Mouse (Mus musculus) heart, embryonic 14.5 days (tissue): ENCODE measurements around the gene Igsf9. TPM values are rescaled to one million over a fixed set of nuclear protein-coding genes. Genes with fewer than 3 reads are reported as not detected.

Experiments
- ATAC-seq: fragments of 200-750 bp; cut with Nextera tagmentation; 2 replicates; pipeline ENCODE4 v1.8.0; 2017; ENCODE audit warnings: low read depth, moderate TSS enrichment; ENCODE audit not compliant: insufficient number of reproducible peaks, insufficient read depth, low FRiP score
- H3K27ac ChIP-seq, 2 experiments: fragments of 200-500 bp in 1 of 2; fragments of 300-500 bp in 1 of 2; sonication (generic) in 1 of 2; replicated peaks in 1 of 2; 2 replicates each; pipeline ENCODE4 v1.5.1; 2012 to 2014; ENCODE audit warnings: low read depth in 2 of 2, low read length in 2 of 2, control low read depth in 1 of 2, mild to moderate bottlenecking in 1 of 2, mixed read lengths in 1 of 2; ENCODE audit not compliant: control insufficient read depth in 1 of 2, insufficient read depth in 1 of 2
- H3K27me3 ChIP-seq: fragments of 300-500 bp; sonication (generic); 2 replicates; pipeline ENCODE4 v1.6.1; 2014; ENCODE audit warnings: mild to moderate bottlenecking, low read length, control low read depth; ENCODE audit not compliant: control insufficient read depth, insufficient read depth
- H3K36me3 ChIP-seq: fragments of 300-500 bp; sonication (generic); 2 replicates; pipeline ENCODE4 v1.6.1; 2014; ENCODE audit warnings: mild to moderate bottlenecking, control low read depth, low read length, mixed read lengths; ENCODE audit not compliant: control insufficient read depth, insufficient read depth
- H3K4me1 ChIP-seq, 2 experiments: fragments of 200-500 bp in 1 of 2; fragments of 300-500 bp in 1 of 2; sonication (generic) in 1 of 2; 2 replicates each; pipeline ENCODE4 v1.6.1; 2012 to 2014; ENCODE audit warnings: low read length in 2 of 2, control low read depth in 1 of 2, mixed read lengths in 1 of 2; ENCODE audit not compliant: control insufficient read depth in 2 of 2, insufficient read depth in 2 of 2
- H3K4me2 ChIP-seq: fragments of 300-500 bp; sonication (generic); 2 replicates; pipeline ENCODE4 v1.6.1; 2014; ENCODE audit warnings: mild to moderate bottlenecking, low read length
- H3K4me3 ChIP-seq, 2 experiments: fragments of 200-500 bp in 1 of 2; fragments of 300-500 bp in 1 of 2; sonication (generic) in 1 of 2; 2 replicates each; pipeline ENCODE4 v1.5.1; 2012 to 2014; ENCODE audit warnings: low read length in 2 of 2, mild to moderate bottlenecking in 2 of 2, control low read depth in 1 of 2, low read depth in 1 of 2, moderate library complexity in 1 of 2; ENCODE audit not compliant: control insufficient read depth in 1 of 2, insufficient read depth in 1 of 2
- H3K9ac ChIP-seq: fragments of 300-500 bp; sonication (generic); 2 replicates; pipeline ENCODE4 v1.6.1; 2014; ENCODE audit warnings: mild to moderate bottlenecking, low read length
- H3K9me3 ChIP-seq: fragments of 300-500 bp; sonication (generic); 2 replicates; pipeline ENCODE4 v1.6.1; 2016; ENCODE audit warnings: low read length, control low read depth; ENCODE audit not compliant: control insufficient read depth
- WGBS: fragments of 180-500 bp; shearing (Covaris S2); extraction: QIAGEN DNeasy Blood & Tissue Kit; methylation state at CpG from one replicate; pipeline ENCODE4 v1.1.7; 2014; 5-methylcytosine and 5-hydroxymethylcytosine counted together
- polyA plus RNA-seq: library from polyadenylated mRNA; unstranded; fragments of >200 nt; fragmentation: Nextera tagmentation; extraction: Ambion mirVana; gene quantifications from 2 replicates; pipeline ENCODE4 v1.2.1, GENCODE M21; 2014

The Igsf9 gene
- polyA plus RNA-seq, 1 experiment from 2014 or later: 5.0 TPM

DNA sequence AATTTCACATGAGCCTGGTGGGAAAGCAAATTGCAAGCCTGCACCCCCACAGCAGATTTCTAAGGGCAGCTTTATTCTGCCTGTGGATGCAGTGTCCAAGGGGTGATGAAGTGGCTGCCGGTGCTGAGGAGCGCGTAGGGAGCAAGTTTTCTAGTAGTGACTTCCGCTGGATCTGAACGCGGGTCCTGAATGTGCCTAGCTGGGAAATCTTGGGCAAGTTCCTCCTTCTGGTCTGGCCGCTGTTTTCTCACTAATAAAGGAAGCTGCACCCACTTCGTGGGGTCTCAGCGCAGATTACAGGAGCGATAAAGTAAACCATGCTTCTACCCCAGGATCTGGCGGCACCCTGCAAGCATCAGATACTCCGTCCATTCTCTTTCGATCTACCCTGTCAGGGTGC, 477 bp upstream of the Igsf9 start:
- Histone ChIP-seq H3K9me3 (no peaks in the 10 kb centered on the region), H3K27me3 (no peaks in the 10 kb centered on the region; the same call in 1 of the 2 replicates), H3K4me2 (peak overlapping the region; percentile 92), H3K4me1 (peaks cover 0 to 6% of the 10 kb centered on the region in 2 experiments; a peak in 2 of 4 replicates), H3K9ac (peak overlapping the region; percentile 65), H3K27ac (no peak overlapping the region), H3K36me3 (no peaks in the 10 kb centered on the region), H3K4me3 (peak overlapping the region in 1 of 2 experiments; percentile 50; a peak in 2 of 4 replicates)
- ATAC-seq: no peak
- 16% methylated on average over 13 of the region's 13 CpGs for WGBS

DNA sequence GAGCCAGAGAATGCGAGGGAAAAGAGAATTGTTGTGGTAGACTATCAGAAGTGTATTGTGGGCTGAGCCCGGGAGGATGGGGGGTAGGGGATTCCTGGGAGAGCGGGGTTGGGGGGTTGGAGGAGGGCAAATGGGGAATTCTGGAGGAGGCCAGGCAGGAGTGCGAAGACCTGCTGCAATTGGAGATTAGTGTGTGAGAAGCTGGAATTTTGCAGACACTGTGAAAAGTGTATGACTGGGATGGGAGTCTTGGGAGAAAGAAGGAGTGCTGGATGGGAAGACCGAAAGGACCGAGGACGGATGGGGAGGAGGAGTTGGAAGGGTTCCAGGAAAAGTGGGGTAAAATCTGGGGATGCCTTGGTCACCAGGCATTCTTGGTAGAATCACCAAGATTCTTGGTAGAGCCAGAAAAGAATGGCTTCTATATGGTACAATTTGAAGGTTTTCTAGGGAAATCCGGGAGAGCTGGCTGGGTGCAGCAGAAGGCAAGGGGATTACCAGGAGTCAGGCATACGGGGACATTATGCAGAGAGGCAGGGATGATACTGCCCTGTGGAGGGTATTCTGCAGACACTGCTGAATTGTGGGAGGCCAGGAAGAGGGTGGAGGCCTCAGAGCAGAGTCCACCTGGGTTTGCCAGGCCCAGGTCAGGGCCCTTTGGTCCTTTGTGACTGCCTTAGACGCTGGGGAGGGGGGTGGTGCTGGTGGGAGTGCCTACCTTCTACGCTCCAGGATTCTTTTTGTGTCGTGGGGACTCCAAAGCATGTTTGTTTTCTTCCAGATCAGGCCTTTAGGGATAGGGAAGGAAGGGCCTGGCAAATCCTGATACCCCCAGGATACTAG, 1.2 kb downstream of the Igsf9 start:
- Histone ChIP-seq H3K4me2 (peak overlapping the region; percentile 92), H3K27me3 (no peaks in the 10 kb centered on the region; the same call in 1 of the 2 replicates), H3K36me3 (no peaks in the 10 kb centered on the region), H3K9ac (peak overlapping the region; percentile 64), H3K4me1 (peaks cover 0 to 6% of the 10 kb centered on the region in 2 experiments; a peak in 2 of 4 replicates), H3K4me3 (peak overlapping the region; percentile 49 to 50), H3K9me3 (no peaks in the 10 kb centered on the region), H3K27ac (no peak overlapping the region)
- no peak for ATAC-seq
- 11% methylated on average over 12 of the region's 12 CpGs for WGBS

DNA sequence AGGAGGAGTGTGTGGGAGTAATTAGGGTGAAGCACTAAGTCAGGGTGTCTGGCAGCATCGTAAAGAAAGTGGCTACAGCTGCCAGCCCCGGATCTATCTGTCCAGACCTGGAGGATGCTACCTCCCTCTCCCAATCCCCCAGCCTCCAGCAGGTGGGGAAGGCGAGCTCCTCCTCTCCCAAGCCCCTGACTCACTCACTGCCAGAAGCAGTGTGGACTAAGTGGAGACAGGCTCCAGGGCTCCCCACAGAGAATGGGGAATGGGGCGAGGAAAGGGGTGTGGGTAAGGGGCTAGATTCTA, 1.7 kb downstream of the Igsf9 start:
- Histone ChIP-seq H3K27ac (no peak overlapping the region), H3K4me2 (peak overlapping the region; percentile 92), H3K4me3 (no peak overlapping the region), H3K9ac (no peak overlapping the region), H3K4me1 (peaks cover 0 to 6% of the 10 kb centered on the region in 2 experiments; a peak in 2 of 4 replicates), H3K9me3 (no peaks in the 10 kb centered on the region), H3K27me3 (no peaks in the 10 kb centered on the region; the same call in 1 of the 2 replicates), H3K36me3 (no peaks in the 10 kb centered on the region)
- ATAC-seq: no peak
- 41% methylated on average over 4 of the region's 4 CpGs for WGBS

DNA sequence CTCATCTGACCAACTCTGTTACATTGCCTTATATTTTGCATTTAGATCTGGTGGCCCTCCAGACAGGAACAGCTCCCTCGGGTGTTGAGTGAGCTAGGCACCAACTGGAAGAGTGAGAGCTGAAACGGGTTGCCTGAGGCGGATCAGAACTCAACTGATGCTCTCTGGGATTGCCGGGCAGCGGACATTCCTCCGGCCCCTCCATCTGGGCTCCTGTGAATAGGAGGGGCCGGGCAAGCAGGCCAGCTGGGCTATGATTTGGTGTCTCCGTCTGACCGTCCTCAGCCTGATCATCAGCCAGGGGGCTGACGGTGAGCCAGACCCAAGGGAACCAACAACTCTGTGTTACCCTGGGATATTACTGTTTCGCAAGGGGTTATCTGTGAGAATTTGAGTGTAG, 2.6 kb downstream of the Igsf9 start:
- peaks cover 0 to 6% of the 10 kb centered on the region in 2 experiments; a peak in 2 of 4 replicates for H3K4me1 ChIP-seq
- 71% methylated on average over 11 of the region's 11 CpGs for whole genome bisulfite sequencing
- H3K27me3 ChIP-seq: no peaks in the 10 kb centered on the region; the same call in 1 of the 2 replicates
- ATAC-seq: no peak
- H3K9ac ChIP-seq: no peak overlapping the region
- H3K27ac ChIP-seq: no peak overlapping the region
- no peak overlapping the region for H3K4me2 ChIP-seq
- no peaks in the 10 kb centered on the region for H3K36me3 ChIP-seq
- H3K4me3 ChIP-seq: no peak overlapping the region
- H3K9me3 ChIP-seq: no peaks in the 10 kb centered on the region

DNA sequence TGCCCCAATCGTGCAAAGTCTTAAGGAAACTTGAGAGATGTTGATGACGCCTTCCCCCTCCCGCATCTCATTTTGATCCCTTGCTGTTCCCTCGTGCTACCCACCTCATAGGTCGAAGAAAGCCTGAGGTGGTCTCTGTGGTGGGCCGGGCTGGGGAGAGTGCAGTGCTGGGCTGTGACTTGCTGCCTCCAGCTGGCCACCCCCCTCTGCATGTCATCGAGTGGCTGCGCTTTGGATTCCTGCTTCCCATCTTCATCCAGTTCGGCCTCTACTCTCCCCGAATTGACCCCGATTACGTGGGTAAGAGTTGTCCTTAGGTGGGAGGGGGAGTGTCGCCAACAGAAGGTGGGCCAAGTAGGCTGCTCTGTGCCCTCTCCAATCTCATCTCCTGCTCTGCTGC, 3.1 kb downstream of the Igsf9 start:
- ATAC-seq: no peak
- H3K27ac ChIP-seq: no peak overlapping the region
- H3K4me2 ChIP-seq: no peak overlapping the region
- H3K4me1 ChIP-seq: peaks cover 0 to 6% of the 10 kb centered on the region in 2 experiments; a peak in 2 of 4 replicates
- H3K4me3 ChIP-seq: no peak overlapping the region
- no peaks in the 10 kb centered on the region; the same call in 1 of the 2 replicates for H3K27me3 ChIP-seq
- 75% methylated on average over 13 of the region's 13 CpGs for WGBS
- H3K9ac ChIP-seq: no peak overlapping the region
- H3K9me3 ChIP-seq: no peaks in the 10 kb centered on the region
- no peaks in the 10 kb centered on the region for H3K36me3 ChIP-seq

DNA sequence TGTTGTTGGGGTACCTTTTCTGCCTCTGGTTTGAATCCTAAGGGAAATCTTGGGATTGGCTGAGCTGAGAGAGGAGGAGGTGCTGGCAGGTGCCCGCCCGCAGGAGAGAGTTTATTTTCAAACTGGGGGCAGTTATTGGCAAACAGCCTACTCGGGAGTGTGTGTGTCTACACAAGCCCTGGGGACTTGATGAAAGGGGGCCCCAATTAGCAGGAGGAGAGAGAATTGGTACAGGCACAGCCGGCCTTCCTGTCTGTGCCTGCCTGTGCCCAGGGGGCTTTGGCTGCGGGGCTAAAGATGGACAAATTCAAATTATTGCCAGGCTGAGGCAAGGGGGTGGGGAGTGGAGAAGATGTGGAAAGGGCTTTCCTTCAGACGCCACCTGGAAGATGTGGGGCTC, 4.2 kb downstream of the Igsf9 start:
- Histone ChIP-seq H3K36me3 (no peaks in the 10 kb centered on the region), H3K4me1 (peaks cover 0 to 6% of the 10 kb centered on the region in 2 experiments; a peak in 2 of 4 replicates), H3K4me2 (no peak overlapping the region), H3K9me3 (no peaks in the 10 kb centered on the region), H3K9ac (no peak overlapping the region), H3K27me3 (no peaks in the 10 kb centered on the region; the same call in 1 of the 2 replicates), H3K27ac (no peak overlapping the region), H3K4me3 (no peak overlapping the region)
- ATAC-seq: no peak
- WGBS: 59% methylated on average over 6 of the region's 6 CpGs

DNA sequence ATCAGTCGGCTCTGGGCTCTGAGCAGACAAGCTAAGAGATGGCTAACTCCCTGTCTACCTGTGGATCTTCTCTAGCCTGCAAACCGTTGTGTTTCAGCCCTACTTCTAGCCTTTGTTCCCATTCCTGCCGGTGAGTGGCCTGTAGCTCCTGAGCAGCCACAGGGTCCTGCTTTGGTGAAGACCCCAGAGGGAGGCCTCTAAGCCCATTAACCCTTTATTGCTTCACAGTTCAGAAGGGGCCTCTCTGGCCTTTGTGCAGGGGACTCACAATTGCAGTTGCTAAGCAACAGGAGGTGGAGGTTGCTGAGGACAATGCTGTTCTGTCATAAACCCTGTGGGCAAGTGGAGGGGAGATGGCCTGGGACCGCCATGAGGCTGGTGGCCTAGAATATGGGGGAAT, 4.6 kb downstream of the Igsf9 start:
- ATAC-seq: no peak
- Histone ChIP-seq H3K4me1 (peaks cover 0 to 6% of the 10 kb centered on the region in 2 experiments; a peak in 2 of 4 replicates), H3K36me3 (no peaks in the 10 kb centered on the region)

More for the DNA sequence above, 4.6 kb downstream of the Igsf9 start:
- Histone ChIP-seq H3K9me3 (no peaks in the 10 kb centered on the region), H3K9ac (no peak overlapping the region), H3K27me3 (no peaks in the 10 kb centered on the region; the same call in 1 of the 2 replicates), H3K4me3 (no peak overlapping the region), H3K4me2 (no peak overlapping the region), H3K27ac (no peak overlapping the region)
- 44% methylated on average over 4 of the region's 4 CpGs for WGBS
